Mouse (Mus musculus): ENCODE measurements around the gene Ptx4.

The Ptx4 gene

GRCm38 (mm10) chr17:25120406-25120805, at the start of gene Ptx4:
Gene Ptx4 (plus strand): TSS chr17:25120760.
- no peak for ATAC-seq (ENCODE audit: insufficient number of reproducible peaks, low FRiP score, low TSS enrichment)

- no peak; the same call in 1 of the 2 replicates for ATAC-seq (ENCODE audit: insufficient number of reproducible peaks, low FRiP score, low TSS enrichment)
Measured at GRCm38 (mm10) chr17:25076906-25077305, 43.7 kb upstream of the Ptx4 start.

- ATAC-seq (ENCODE audit: insufficient number of reproducible peaks, low FRiP score, low TSS enrichment): peak; percentile 36; the same call in 1 of the 2 replicates
Measured at GRCm38 (mm10) chr17:25077771-25078372, 42.7 kb upstream of the Ptx4 start.

- no peak for ATAC-seq (ENCODE audit: insufficient number of reproducible peaks, low FRiP score, low TSS enrichment)
Measured at GRCm38 (mm10) chr17:25080210-25080609, 40.4 kb upstream of the Ptx4 start.

GRCm38 (mm10) chr17:25080960-25081381, 39.6 kb upstream of the Ptx4 start:
- no peak for ATAC-seq (ENCODE audit: insufficient number of reproducible peaks, low FRiP score, low TSS enrichment)

- no peak for ATAC-seq (ENCODE audit: insufficient number of reproducible peaks, low FRiP score, low TSS enrichment)
Measured at GRCm38 (mm10) chr17:25082081-25082847, 38.3 kb upstream of the Ptx4 start.

- ATAC-seq (ENCODE audit: insufficient number of reproducible peaks, low FRiP score, low TSS enrichment): no peak
Measured at GRCm38 (mm10) chr17:25082887-25083286, 37.7 kb upstream of the Ptx4 start.

- ATAC-seq (ENCODE audit: insufficient number of reproducible peaks, low FRiP score, low TSS enrichment): no peak
Measured at GRCm38 (mm10) chr17:25083444-25083931, 37.1 kb upstream of the Ptx4 start, which contains the start of gene Tmem204. Gene Tmem204 (minus strand): TSS chr17:25083591.

GRCm38 (mm10) chr17:25084835-25085385, 35.6 kb upstream of the Ptx4 start:
- ATAC-seq (ENCODE audit: insufficient number of reproducible peaks, low FRiP score, low TSS enrichment): no peak

- no peak for ATAC-seq (ENCODE audit: insufficient number of reproducible peaks, low FRiP score, low TSS enrichment)
Measured at GRCm38 (mm10) chr17:25086724-25087123, 33.8 kb upstream of the Ptx4 start.

- ATAC-seq (ENCODE audit: insufficient number of reproducible peaks, low FRiP score, low TSS enrichment): no peak
Measured at GRCm38 (mm10) chr17:25089158-25089557, 31.4 kb upstream of the Ptx4 start.

GRCm38 (mm10) chr17:25090450-25090849, 30.1 kb upstream of the Ptx4 start:
- ATAC-seq (ENCODE audit: insufficient number of reproducible peaks, low FRiP score, low TSS enrichment): no peak

GRCm38 (mm10) chr17:25096221-25096620, 24.3 kb upstream of the Ptx4 start:
- ATAC-seq (ENCODE audit: insufficient number of reproducible peaks, low FRiP score, low TSS enrichment): no peak; the same call in 1 of the 2 replicates

- no peak for ATAC-seq (ENCODE audit: insufficient number of reproducible peaks, low FRiP score, low TSS enrichment)
Measured at GRCm38 (mm10) chr17:25100052-25100451, 20.5 kb upstream of the Ptx4 start.

GRCm38 (mm10) chr17:25101338-25101737, 19.2 kb upstream of the Ptx4 start:
- ATAC-seq (ENCODE audit: insufficient number of reproducible peaks, low FRiP score, low TSS enrichment): no peak

- no peak for ATAC-seq (ENCODE audit: insufficient number of reproducible peaks, low FRiP score, low TSS enrichment)
Measured at GRCm38 (mm10) chr17:25107786-25108185, 12.8 kb upstream of the Ptx4 start.

GRCm38 (mm10) chr17:25109578-25109977, 11.0 kb upstream of the Ptx4 start:
- ATAC-seq (ENCODE audit: insufficient number of reproducible peaks, low FRiP score, low TSS enrichment): no peak

- no peak for ATAC-seq (ENCODE audit: insufficient number of reproducible peaks, low FRiP score, low TSS enrichment)
Measured at GRCm38 (mm10) chr17:25110590-25110989, 10.0 kb upstream of the Ptx4 start.

GRCm38 (mm10) chr17:25111220-25111619, 9.3 kb upstream of the Ptx4 start:
- ATAC-seq (ENCODE audit: insufficient number of reproducible peaks, low FRiP score, low TSS enrichment): no peak

GRCm38 (mm10) chr17:25111739-25112422, 8.7 kb upstream of the Ptx4 start:
- peak; percentile 38; the same call in 1 of the 2 replicates for ATAC-seq (ENCODE audit: insufficient number of reproducible peaks, low FRiP score, low TSS enrichment)

GRCm38 (mm10) chr17:25112423-25112810, 8.1 kb upstream of the Ptx4 start:
- no peak for ATAC-seq (ENCODE audit: insufficient number of reproducible peaks, low FRiP score, low TSS enrichment)

Measured in cerebellum, adult (tissue).